Mouse (Mus musculus): Measurements from ENCODE around the gene Paqr7.

The Paqr7 gene

GRCm38 (mm10) chr4:134496595-134497210, at the start of gene Paqr7:
Paqr7 (plus strand) TSS chr4:134496697.
- peak; percentile 50 to 76 for DNase-seq (ENCODE audit: low read depth in 1 of 2, low spot score in 2 of 2)

GRCm38 (mm10) chr4:134447966-134448365, 48.5 kb upstream of the Paqr7 start:
- DNase-seq (ENCODE audit: low read depth in 1 of 2, low spot score in 2 of 2): no peak

GRCm38 (mm10) chr4:134449595-134450391, 46.7 kb upstream of the Paqr7 start:
- no peak for DNase-seq (ENCODE audit: low read depth in 1 of 2, low spot score in 2 of 2)

GRCm38 (mm10) chr4:134450392-134451195, 45.9 kb upstream of the Paqr7 start:
- DNase-seq (ENCODE audit: low read depth in 1 of 2, low spot score in 2 of 2): no peak

- DNase-seq (ENCODE audit: low read depth in 1 of 2, low spot score in 2 of 2): no peak
These were observed 45.0 kb upstream of the Paqr7 start for GRCm38 (mm10) chr4:134451484-134451883.

GRCm38 (mm10) chr4:134453619-134454400, 42.7 kb upstream of the Paqr7 start:
- DNase-seq (ENCODE audit: low read depth in 1 of 2, low spot score in 2 of 2): no peak

GRCm38 (mm10) chr4:134455310-134455709, 41.2 kb upstream of the Paqr7 start:
- DNase-seq (ENCODE audit: low read depth in 1 of 2, low spot score in 2 of 2): no peak

GRCm38 (mm10) chr4:134457130-134457825, 39.2 kb upstream of the Paqr7 start:
- DNase-seq (ENCODE audit: low read depth in 1 of 2, low spot score in 2 of 2): no peak

GRCm38 (mm10) chr4:134458856-134459255, 37.6 kb upstream of the Paqr7 start:
- no peak for DNase-seq (ENCODE audit: low read depth in 1 of 2, low spot score in 2 of 2)

GRCm38 (mm10) chr4:134460277-134460676, 36.2 kb upstream of the Paqr7 start:
- peak; percentile 24 to 51 for DNase-seq (ENCODE audit: low read depth in 1 of 2, low spot score in 2 of 2)

- DNase-seq (ENCODE audit: low read depth in 1 of 2, low spot score in 2 of 2): no peak
These were observed 35.2 kb upstream of the Paqr7 start for GRCm38 (mm10) chr4:134461252-134461651.

GRCm38 (mm10) chr4:134465789-134466188, 30.7 kb upstream of the Paqr7 start:
- no peak for DNase-seq (ENCODE audit: low read depth in 1 of 2, low spot score in 2 of 2)

- no peak for DNase-seq (ENCODE audit: low read depth in 1 of 2, low spot score in 2 of 2)
These were observed 29.9 kb upstream of the Paqr7 start for GRCm38 (mm10) chr4:134466381-134467262.

GRCm38 (mm10) chr4:134467435-134468214, 28.9 kb upstream of the Paqr7 start:
- DNase-seq (ENCODE audit: low read depth in 1 of 2, low spot score in 2 of 2): no peak

GRCm38 (mm10) chr4:134468215-134468575, 28.3 kb upstream of the Paqr7 start, which contains the start of gene Stmn1:
Stmn1 (plus strand) TSS chr4:134468320.
- peak; percentile 82 for DNase-seq (ENCODE audit: low read depth in 1 of 2, low spot score in 2 of 2)

GRCm38 (mm10) chr4:134468578-134469266, 27.8 kb upstream of the Paqr7 start:
- peak; percentile 88 to 94 for DNase-seq (ENCODE audit: low read depth in 1 of 2, low spot score in 2 of 2)

- no peak for DNase-seq (ENCODE audit: low read depth in 1 of 2, low spot score in 2 of 2)
These were observed 27.1 kb upstream of the Paqr7 start for GRCm38 (mm10) chr4:134469341-134469796.

- DNase-seq (ENCODE audit: low read depth in 1 of 2, low spot score in 2 of 2): no peak
These were observed 26.5 kb upstream of the Paqr7 start for GRCm38 (mm10) chr4:134469985-134470384.

Measured in monocyte, adult 2 months (primary cell).